Mouse (Mus musculus) embryo, embryonic 11.5 days (tissue): Measurements from ENCODE around the gene March11.

Source experiments
- DNase-seq: peaks from one replicate; pipeline ENCODE4 v3.0.0-alpha.2; 2012; ENCODE audit warnings: low read depth, low spot score

The March11 gene

DNA sequence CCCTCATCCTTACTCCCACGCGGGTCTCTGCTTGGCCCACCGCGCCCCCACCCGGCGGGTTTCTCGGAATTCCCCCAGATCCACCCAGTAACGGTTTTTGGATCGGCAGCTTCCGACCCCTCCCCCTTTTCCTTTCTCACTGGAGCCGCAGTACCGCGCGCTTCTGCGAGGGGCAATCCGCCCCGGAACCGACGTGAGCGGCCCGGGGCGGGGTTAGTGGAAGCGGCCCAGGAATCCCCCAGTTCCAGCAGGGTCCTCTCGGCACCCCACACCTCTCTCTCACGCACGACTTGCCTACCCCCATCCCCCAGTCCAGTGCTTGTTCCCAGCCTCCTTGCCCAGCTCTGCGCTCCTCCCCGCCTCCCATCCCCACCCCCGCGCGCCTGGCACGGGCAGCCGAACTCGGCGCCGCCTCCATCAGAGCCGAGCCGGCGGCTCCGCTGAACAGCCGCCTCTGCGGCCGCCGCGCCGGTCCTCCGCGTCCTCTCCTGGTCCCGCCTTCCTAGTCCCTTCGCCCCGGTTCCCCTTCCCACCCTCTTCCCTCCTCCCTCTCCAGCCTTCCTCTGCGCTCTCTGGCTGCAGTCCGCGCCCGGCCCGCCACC, at the start of gene March11:
TSS of gene March11 (plus strand) at position 420 of the 602 bp plus-strand sequence.
- DNase-seq, result peak; percentile 31

- DNase-seq, result no peak
Observed at GRCm38 (mm10) chr15:26262336-26262735, 46.5 kb upstream of the March11 start.

GRCm38 (mm10) chr15:26269596-26269995, 39.3 kb upstream of the March11 start:
- no peak for DNase-seq

- DNase-seq, result no peak
Observed at GRCm38 (mm10) chr15:26276035-26276511, 32.8 kb upstream of the March11 start.

DNA sequence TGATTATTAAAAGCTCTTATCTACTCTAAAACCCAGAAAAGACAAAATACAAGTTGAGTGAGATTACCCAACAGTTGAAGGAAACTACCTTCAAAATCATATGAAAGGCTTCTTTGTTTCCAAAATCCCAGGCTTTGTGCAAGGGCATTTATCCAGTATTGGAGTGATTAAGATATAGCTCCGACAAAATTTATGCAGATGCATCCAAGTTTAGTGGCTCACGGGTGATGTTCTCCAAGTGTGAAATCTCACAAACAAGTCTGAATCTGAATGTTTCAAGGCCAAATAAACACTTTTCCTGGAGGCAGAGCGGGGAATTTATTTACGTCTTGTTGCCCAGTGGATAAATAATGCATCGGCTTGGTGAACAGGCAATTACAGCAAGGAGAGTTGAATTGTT, 32.2 kb upstream of the March11 start:
- no peak for DNase-seq

GRCm38 (mm10) chr15:26291871-26292270, 17.0 kb upstream of the March11 start:
- DNase-seq, result no peak

DNA sequence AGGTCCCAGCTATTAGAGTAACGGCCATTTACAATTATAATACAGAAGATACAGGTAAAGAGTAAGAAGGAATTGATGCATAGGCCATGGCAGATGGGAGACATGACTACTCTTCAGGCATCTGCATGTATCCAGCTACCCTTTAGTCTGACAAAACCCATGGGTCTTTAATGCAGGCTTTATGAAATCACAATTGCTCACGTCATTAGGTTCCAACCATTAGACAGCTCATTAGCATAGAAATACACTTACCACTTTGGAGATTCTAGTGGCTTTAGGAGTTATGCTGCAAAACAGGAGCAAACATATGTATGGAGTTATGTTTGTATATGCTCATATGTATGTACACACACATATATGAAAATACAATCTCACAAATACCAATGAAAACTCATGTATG, 16.0 kb upstream of the March11 start:
- no peak for DNase-seq

DNA sequence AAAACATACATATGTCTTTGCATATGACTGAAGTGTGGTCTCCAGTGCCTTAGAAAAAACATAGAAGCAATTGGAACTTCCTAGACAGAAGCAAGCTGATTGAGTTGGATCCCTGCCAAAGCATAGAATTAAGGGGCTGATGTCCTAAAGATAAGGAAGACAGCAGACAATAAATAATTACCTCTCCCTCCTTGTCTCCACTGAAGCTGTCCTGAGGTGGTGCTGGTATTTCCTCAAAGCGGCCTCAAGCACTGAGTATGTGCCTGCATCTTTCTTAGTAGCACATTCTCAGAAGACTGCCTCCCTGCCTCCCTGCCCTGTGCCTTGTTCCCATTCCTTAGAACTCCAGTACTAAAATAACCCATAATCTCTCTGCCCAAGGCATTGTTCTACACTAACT, 15.6 kb upstream of the March11 start:
- DNase-seq, result no peak

DNA sequence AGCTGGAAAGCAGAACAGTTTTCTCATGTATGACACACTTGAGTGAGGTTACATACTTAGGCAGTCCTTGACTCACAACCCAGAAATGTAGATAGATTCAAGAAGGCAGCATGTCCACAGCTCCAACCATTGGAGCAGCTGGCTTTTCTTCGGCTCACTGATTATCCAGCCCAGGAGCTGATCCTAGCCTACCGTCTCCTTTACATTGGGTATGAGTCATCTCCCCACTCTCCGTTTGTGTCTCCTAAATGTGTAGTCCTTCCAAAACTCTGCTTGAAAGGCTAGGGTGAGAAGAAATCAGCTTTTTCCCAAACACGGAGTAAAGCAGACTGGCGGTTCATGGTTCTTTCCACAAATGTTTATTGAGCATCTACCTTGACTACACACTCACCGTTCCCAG, 10.2 kb upstream of the March11 start:
- DNase-seq, result no peak

DNA sequence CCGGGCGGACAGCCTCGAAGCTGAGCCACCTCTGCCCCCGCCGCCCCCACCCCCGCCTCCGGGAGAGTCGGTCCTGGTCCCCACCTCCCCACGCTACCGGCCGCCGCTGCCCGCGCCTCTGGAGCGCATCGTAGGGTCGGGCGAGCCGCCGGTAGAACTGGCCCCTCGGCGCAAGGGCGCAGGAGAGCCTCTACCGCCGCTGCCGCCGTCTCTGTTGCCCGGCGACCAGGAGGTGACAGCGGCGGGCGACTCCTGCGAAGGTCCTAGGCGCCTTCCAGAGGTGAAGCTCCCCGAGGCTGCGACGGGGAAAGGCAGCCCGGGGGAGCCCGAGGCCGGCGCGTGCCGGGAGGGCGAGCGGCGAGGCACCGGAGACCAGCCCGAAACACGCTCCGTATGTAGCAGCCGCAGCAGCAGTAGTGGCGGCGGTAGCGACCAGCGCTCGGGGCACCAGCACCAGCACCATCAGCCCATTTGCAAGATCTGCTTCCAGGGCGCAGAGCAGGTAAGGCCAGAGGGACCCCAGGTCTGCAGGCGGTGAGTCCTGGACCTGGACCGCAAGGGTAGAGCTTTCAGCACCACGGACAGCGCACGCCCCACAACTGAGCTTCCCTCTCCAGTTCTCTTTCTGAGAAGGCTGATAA, 563 bp downstream of the March11 start:
- DNase-seq, result peak; percentile 67

- no peak for DNase-seq
Observed at GRCm38 (mm10) chr15:26319866-26320265, 11.0 kb downstream of the March11 start.

GRCm38 (mm10) chr15:26320402-26320801, 11.6 kb downstream of the March11 start:
- no peak for DNase-seq

- no peak for DNase-seq
Observed at GRCm38 (mm10) chr15:26322804-26323203, 14.0 kb downstream of the March11 start.

GRCm38 (mm10) chr15:26327157-26327556, 18.3 kb downstream of the March11 start:
- no peak for DNase-seq

DNA sequence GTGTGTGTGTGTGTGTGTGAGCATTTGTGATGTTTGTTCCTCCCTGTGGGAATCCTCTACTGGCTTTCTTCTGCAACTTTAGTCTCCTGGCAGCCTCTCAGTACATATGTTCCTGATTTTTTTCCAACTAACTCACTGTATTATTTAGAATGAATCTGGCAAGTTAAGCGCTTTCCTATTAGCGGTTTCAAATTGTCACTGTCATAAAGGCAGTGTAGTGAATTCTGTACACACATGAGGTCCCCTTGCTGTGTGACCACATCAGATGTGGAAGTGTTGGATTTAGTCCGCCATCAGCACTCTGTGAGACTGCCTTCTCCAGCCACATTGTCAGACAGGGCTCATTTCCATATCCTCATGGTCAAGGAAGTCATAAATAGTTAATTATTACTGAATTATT, 26.9 kb downstream of the March11 start:
- no peak for DNase-seq

DNA sequence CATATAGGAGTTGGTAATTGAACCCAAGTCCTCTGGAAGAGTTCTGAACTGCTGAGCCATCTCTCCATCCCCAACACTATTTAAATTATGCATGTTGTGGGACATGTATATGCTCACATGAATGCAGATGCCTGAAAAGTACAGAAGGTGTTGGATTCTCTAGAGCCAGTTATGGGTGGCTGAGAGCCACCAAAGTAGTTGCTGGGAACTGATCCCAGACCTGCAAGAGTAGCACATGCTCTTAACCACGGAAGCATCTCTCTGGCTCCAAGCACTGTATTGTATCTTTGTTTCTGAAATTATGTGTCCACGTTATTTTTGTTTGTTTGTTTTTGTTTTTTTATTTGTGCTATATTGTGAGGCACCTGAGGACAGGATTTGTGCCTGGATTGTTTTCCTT, 28.9 kb downstream of the March11 start:
- DNase-seq, result no peak

DNA sequence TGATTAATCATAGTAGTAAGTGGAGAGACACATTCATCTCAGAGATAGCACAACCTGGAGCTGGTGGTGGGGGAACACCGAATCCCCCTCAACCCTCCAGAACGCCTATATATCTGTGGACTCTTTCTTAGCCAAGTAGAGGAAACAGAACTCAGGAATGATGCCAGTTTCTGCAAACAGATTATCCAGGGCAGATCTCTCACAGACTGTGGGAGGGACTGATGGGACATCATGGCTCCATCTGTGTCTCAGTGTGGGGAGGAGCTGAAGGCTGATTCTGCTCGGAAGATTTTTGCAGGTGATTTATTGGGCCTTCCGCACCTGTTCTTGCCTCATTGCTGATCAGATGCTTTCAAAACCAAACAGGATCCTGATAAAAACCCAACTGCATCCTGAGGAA, 29.5 kb downstream of the March11 start:
- no peak for DNase-seq

DNA sequence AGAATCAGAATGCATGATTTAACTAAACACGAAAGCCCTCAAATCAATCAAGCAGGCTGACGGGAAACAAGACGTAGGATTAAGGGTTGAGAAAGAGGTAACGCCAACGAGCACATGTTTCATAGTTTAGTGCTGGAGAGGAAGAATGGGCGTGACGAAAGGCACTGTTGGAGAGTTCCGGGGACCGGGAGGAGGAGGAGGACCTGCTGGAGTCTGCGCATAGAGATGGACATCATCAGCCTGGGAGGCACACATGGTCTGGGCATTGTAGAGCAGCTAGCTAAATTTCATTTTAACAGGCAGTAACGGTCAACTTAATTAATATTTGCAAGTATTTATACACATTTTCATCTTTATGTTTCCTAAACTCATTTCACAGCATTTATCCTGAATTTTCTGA, 31.6 kb downstream of the March11 start:
- no peak for DNase-seq

GRCm38 (mm10) chr15:26340966-26341365, 32.1 kb downstream of the March11 start:
- no peak for DNase-seq

DNA sequence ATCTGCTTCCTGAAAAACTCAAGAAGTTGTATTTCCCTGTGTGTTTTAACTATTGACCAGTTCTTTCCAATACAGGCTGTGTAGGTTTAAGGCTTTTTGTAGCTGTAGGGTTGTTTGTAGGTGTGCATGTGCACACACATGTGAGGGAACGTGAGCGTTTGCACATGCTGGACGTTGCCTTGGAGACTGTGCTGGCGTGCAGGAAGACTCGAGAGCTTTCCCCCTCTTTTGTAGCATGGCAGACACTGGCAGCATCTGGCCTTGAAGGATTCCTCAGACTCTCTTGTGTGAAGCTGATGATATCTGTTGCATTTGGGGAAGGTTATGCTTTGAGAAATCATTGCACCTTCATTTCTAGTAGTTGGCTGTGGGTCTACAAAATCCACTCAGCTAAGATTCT, 35.5 kb downstream of the March11 start:
- DNase-seq, result no peak

DNA sequence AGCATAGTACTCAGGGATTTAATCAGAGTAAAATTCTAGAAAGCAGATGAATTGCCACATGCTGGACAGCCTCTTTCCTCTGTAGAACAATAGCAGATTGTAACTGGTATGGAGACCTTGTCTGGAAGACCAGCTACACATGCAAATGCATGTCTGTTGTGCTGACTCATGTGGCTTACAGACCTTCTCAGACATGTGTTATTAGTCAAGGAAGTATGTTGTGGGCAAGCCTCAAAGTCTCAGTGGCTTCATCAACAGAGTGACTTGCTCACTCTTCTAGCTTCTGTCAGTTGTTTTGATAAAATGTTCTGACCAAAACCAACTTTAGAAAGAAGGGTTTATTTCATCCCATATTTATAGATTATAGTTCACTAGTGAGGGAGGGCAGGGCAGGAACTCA, 44.8 kb downstream of the March11 start:
- DNase-seq, result no peak

GRCm38 (mm10) chr15:26365344-26365743, 56.5 kb downstream of the March11 start:
- DNase-seq, result peak; percentile 5

GRCm38 (mm10) chr15:26366511-26366910, 57.7 kb downstream of the March11 start:
- no peak for DNase-seq

- no peak for DNase-seq
Observed at GRCm38 (mm10) chr15:26373759-26374158, 64.9 kb downstream of the March11 start.
